Mouse (Mus musculus): ENCODE data around the gene Atp5b.

GRCm38 (mm10) chr10:128049741-128050140 is 33.3 kb upstream of the Atp5b start:
- no peak for TF ChIP-seq GATA1 (IDR thresholded peaks at IDR 0.05; ENCODE audit: low read length)
- TF ChIP-seq TAL1 (IDR thresholded peaks at IDR 0.05; ENCODE audit: low read length) = no peak

All from erythroblast, embryonic 14.5 days (primary cell).